Mouse (Mus musculus): ENCODE measurements around the gene Psme2b.
"Not testable (repeated sequence)": the region's sequence is repeated elsewhere in the genome, so short reads cannot be mapped to it uniquely, and the experiment has no call there.

GRCm38 (mm10) chr11:48935291-48935690 lies 10.7 kb downstream of the Psme2b start:
- not testable (repeated sequence) for TF ChIP-seq CEBPB (IDR thresholded peaks at IDR 0.05; ENCODE audit: insufficient read depth, poor library complexity, severe bottlenecking); MYOD1 (IDR thresholded peaks at IDR 0.05; ENCODE audit: control insufficient read depth in 1 of 3, insufficient read length in 2 of 3, low read depth in 2 of 3)
